Mouse (Mus musculus) stomach, adult 2 months (tissue): ENCODE results near the gene Myf6. TPM values are rescaled to one million over a fixed set of nuclear protein-coding genes. Genes with fewer than 3 reads are reported as not detected.

Source experiments
- polyA plus RNA-seq: library from polyadenylated mRNA; depleted of rRNA; stranded (reverse); fragments of >200 nt; gene quantifications from 2 replicates; pipeline ENCODE4 v1.2.3, GENCODE M21; 2012; rRNA removed

Gene Myf6
- polyA plus RNA-seq: 0.28 and 0.38 TPM in 2 replicates

GRCm38 (mm10) chr10:107494568-107494967 lies at the start of gene Myf6:
Gene Myf6 (minus strand): TSS chr10:107494737.

GRCm38 (mm10) chr10:107485870-107486269 lies 8.7 kb downstream of the Myf6 start, which contains the start of gene Myf5:
Gene Myf5 (minus strand): TSS chr10:107486134.

Other genes starting within 250 kb of the Myf6 start
- gene Lin7a, start 223.1 kb downstream of the Myf6 start, polyA plus RNA-seq: not detected in 2 replicates
- 0.16 TPM in 1 of 2 replicates, not detected in the other for gene Myf5, start 8.6 kb downstream of the Myf6 start, polyA plus RNA-seq
- not detected in 2 replicates for gene Ptprq, start 225.3 kb upstream of the Myf6 start, polyA plus RNA-seq